22 mouse cellular contexts compared by ENCODE assay signal in genomic region chr7:16971160-16971559, GRCm38 (mm10). TPM values are rescaled to one million over a fixed set of nuclear protein-coding genes. Genes with fewer than 3 reads are reported as not detected.
"Had no signal": no experiment of that assay in that cellular context is flagged by ENCODE, and none has a peak within 500 bp of the region (broad histone marks: within the 10 kb centered on the region; RNA-seq: fewer than 3 reads in every experiment).

No protein-coding gene starts in this region.

- H3K9ac ChIP-seq: liver, embryonic 14.5 days; liver, postnatal 0 days; lung, embryonic 14.5 days; neural tube, embryonic 12.5 days; neural tube, embryonic 15.5 days had no signal

- H3K36me3 ChIP-seq: neural tube, embryonic 12.5 days; neural tube, embryonic 15.5 days had no signal

- H3K27me3 ChIP-seq: neural tube, embryonic 12.5 days; neural tube, embryonic 15.5 days had no signal

- DNase-seq: kidney, postnatal 10 days; kidney, postnatal 36 days; layer of hippocampus, postnatal 36 days; liver, postnatal 0 days; lung, embryonic 14.5 days; lung, postnatal 10 days; midbrain, embryonic 14.5 days; right cerebral cortex, adult 18-20 months; right cerebral cortex, postnatal 14 days; right cerebral cortex, postnatal 4 days; thymus, adult 2 months; thymus, postnatal 14 days; thymus, postnatal 4 days had no signal

- H3K4me2 ChIP-seq: liver, embryonic 11.5 days; lung, embryonic 14.5 days; midbrain, embryonic 11.5 days; neural tube, embryonic 12.5 days; neural tube, embryonic 15.5 days had no signal

- H3K4me3 ChIP-seq: left cerebral cortex, adult 2 months; neural tube, embryonic 12.5 days; neural tube, embryonic 15.5 days had no signal

- H3K27ac ChIP-seq: left cerebral cortex, adult 2 months; liver, embryonic 14.5 days; neural tube, embryonic 12.5 days; neural tube, embryonic 15.5 days; stomach, postnatal 0 days had no signal

- ATAC-seq: liver, postnatal 0 days had no signal

- H3K4me1 ChIP-seq: neural tube, embryonic 12.5 days had no signal

- H3K9me3 ChIP-seq: neural tube, embryonic 12.5 days; neural tube, embryonic 15.5 days had no signal

RNA-seq across cellular contexts. Expression of gene Pnmal1, which starts 11.7 kb away (rescaled TPM):
- total RNA-seq: megakaryocyte progenitor cell, adult 5-6 weeks; megakaryocyte-erythroid progenitor cell, adult 5-6 weeks had no signal
- polyA plus RNA-seq: thymus, adult 2 months had no signal

RNA-seq across cellular contexts. Expression of gene Gm42372, which starts 11.7 kb away (rescaled TPM):
- polyA plus RNA-seq: liver, postnatal 0 days had no signal

RNA-seq across cellular contexts. Expression of gene Pnmal2, which starts 26.7 kb away (rescaled TPM):
- total RNA-seq: megakaryocyte progenitor cell, adult 5-6 weeks; megakaryocyte-erythroid progenitor cell, adult 5-6 weeks had no signal
